Mouse (Mus musculus) embryonic facial prominence, embryonic 13.5 days (tissue): ENCODE data around the gene Nutf2-ps1. TPM values are rescaled to one million over a fixed set of nuclear protein-coding genes. Genes with fewer than 3 reads are reported as not detected.
A peak's percentile ranks its signal among the peaks of the same experiment; 100 is the strongest.
"Not testable (repeated sequence)": the region's sequence is repeated elsewhere in the genome, so short reads cannot be mapped to it uniquely, and the experiment has no call there.

ENCODE experiments used
- ATAC-seq: fragments of 200-750 bp; cut with Nextera tagmentation; 2 replicates; pipeline ENCODE4 v1.8.0; 2017; ENCODE audit warnings: low read depth; ENCODE audit not compliant: insufficient number of reproducible peaks, insufficient read depth, low FRiP score, low TSS enrichment
- H3K27ac ChIP-seq: fragments of 300-500 bp; sonication (generic); 2 replicates; pipeline ENCODE4 v1.5.1; 2015; ENCODE audit warnings: moderate library complexity, mild to moderate bottlenecking, inconsistent platforms
- H3K27me3 ChIP-seq: fragments of 300-500 bp; sonication (generic); 2 replicates; pipeline ENCODE4 v1.6.1; 2015; ENCODE audit warnings: mild to moderate bottlenecking, inconsistent platforms
- H3K36me3 ChIP-seq: fragments of 300-500 bp; sonication (generic); 2 replicates; pipeline ENCODE4 v1.6.1; 2015; ENCODE audit warnings: mild to moderate bottlenecking, inconsistent platforms
- H3K4me1 ChIP-seq: fragments of 300-500 bp; sonication (generic); 2 replicates; pipeline ENCODE4 v1.6.1; 2015; ENCODE audit warnings: inconsistent platforms
- H3K4me2 ChIP-seq: fragments of 300-500 bp; sonication (generic); 2 replicates; pipeline ENCODE4 v1.6.1; 2015; ENCODE audit warnings: moderate library complexity, mild to moderate bottlenecking, inconsistent platforms
- H3K4me3 ChIP-seq: fragments of 300-500 bp; sonication (generic); 2 replicates; pipeline ENCODE4 v1.5.1; 2015; ENCODE audit warnings: mild to moderate bottlenecking, inconsistent platforms
- H3K9ac ChIP-seq: fragments of 300-500 bp; sonication (generic); 2 replicates; pipeline ENCODE4 v1.6.1; 2015; ENCODE audit warnings: mild to moderate bottlenecking, inconsistent platforms
- H3K9me3 ChIP-seq: fragments of 300-500 bp; sonication (generic); 2 replicates; pipeline ENCODE4 v1.6.1; 2016; ENCODE audit warnings: inconsistent platforms
- WGBS: fragments of 180-500 bp; shearing (Covaris S2); methylation state at CpG from one replicate; pipeline ENCODE4 v1.1.7; 2015; ENCODE audit warnings: mixed read lengths; 5-methylcytosine and 5-hydroxymethylcytosine counted together
- polyA plus RNA-seq: library from polyadenylated mRNA; unstranded; fragments of >200 nt; fragmentation: Nextera tagmentation; extraction: Ambion mirVana; gene quantifications from 2 replicates; pipeline ENCODE4 v1.2.1, GENCODE M21; 2015

Gene Nutf2-ps1
- polyA plus RNA-seq: 349 and 460 TPM in 2 replicates

- H3K36me3 ChIP-seq, H3K4me1 ChIP-seq, H3K27ac ChIP-seq, H3K27me3 ChIP-seq, H3K4me3 ChIP-seq, ATAC-seq, H3K4me2 ChIP-seq, H3K9ac ChIP-seq: not testable (repeated sequence)
- H3K9me3 ChIP-seq: peaks cover 20% of the 10 kb centered on the region
- 96% methylated on average over 7 of the region's 7 CpGs for WGBS
Measured at GRCm38 (mm10) chr19:53588968-53589367, at the start of gene Nutf2-ps1. Gene Nutf2-ps1, minus strand, starts transcription at chr19:53589068.

GRCm38 (mm10) chr19:53638041-53638440 is 49.2 kb upstream of the Nutf2-ps1 start:
- Histone ChIP-seq H3K9ac (no peak overlapping the region), H3K4me2 (no peak overlapping the region), H3K9me3 (no peaks in the 10 kb centered on the region), H3K36me3 (peaks cover 81% of the 10 kb centered on the region), H3K4me3 (no peak overlapping the region), H3K27me3 (no peaks in the 10 kb centered on the region), H3K27ac (no peak overlapping the region), H3K4me1 (no peaks in the 10 kb centered on the region)
- WGBS: 87% methylated on average over 2 of the region's 2 CpGs
- ATAC-seq: no peak

GRCm38 (mm10) chr19:53621681-53622080 is 32.8 kb upstream of the Nutf2-ps1 start:
- H3K9me3 ChIP-seq: no peaks in the 10 kb centered on the region
- H3K36me3 ChIP-seq: peaks cover 85% of the 10 kb centered on the region
- no peaks in the 10 kb centered on the region for H3K27me3 ChIP-seq
- no peaks in the 10 kb centered on the region for H3K4me1 ChIP-seq
- H3K4me3 ChIP-seq: no peak overlapping the region
- no peak overlapping the region for H3K4me2 ChIP-seq
- ATAC-seq: no peak
- no peak overlapping the region for H3K27ac ChIP-seq
- 92% methylated on average over 13 of the region's 13 CpGs for WGBS
- no peak overlapping the region for H3K9ac ChIP-seq

- 58% methylated on average over 6 of the region's 6 CpGs for WGBS
- Histone ChIP-seq H3K27ac (0 out of 2 replicates have a peak overlapping the region, but pooled peaks have one; percentile 45), H3K9ac (no peak overlapping the region)
Measured at GRCm38 (mm10) chr19:53608921-53609320, 20.1 kb upstream of the Nutf2-ps1 start.

GRCm38 (mm10) chr19:53601363-53601655 is 12.4 kb upstream of the Nutf2-ps1 start:
- Histone ChIP-seq H3K27me3 (no peaks in the 10 kb centered on the region), H3K9me3 (no peaks in the 10 kb centered on the region), H3K4me3 (peak overlapping the region; percentile 95), H3K4me2 (peak overlapping the region; percentile 93), H3K9ac (peak overlapping the region; percentile 96), H3K27ac (no peak overlapping the region), H3K36me3 (peaks cover 23% of the 10 kb centered on the region), H3K4me1 (peaks cover 12% of the 10 kb centered on the region)
- ATAC-seq: no peak
- WGBS: 9% methylated on average over 11 of the region's 11 CpGs

More at GRCm38 (mm10) chr19:53608921-53609320, 20.1 kb upstream of the Nutf2-ps1 start:
- Histone ChIP-seq H3K4me2 (no peak overlapping the region), H3K4me1 (peaks cover 8% of the 10 kb centered on the region), H3K4me3 (no peak overlapping the region), H3K9me3 (no peaks in the 10 kb centered on the region), H3K36me3 (peaks cover 36% of the 10 kb centered on the region), H3K27me3 (no peaks in the 10 kb centered on the region)
- ATAC-seq: no peak

GRCm38 (mm10) chr19:53600549-53601362 is 11.9 kb upstream of the Nutf2-ps1 start:
- H3K4me1 ChIP-seq: peaks cover 12% of the 10 kb centered on the region
- H3K36me3 ChIP-seq: peaks cover 19% of the 10 kb centered on the region
- peak; percentile 73 for ATAC-seq
- peak overlapping the region; percentile 93 for H3K4me2 ChIP-seq
- under 1% methylated on average over 75 of the region's 82 CpGs for WGBS
- H3K27ac ChIP-seq: peak overlapping the region; percentile 97
- no peaks in the 10 kb centered on the region for H3K27me3 ChIP-seq
- H3K9me3 ChIP-seq: no peaks in the 10 kb centered on the region
- H3K9ac ChIP-seq: peak overlapping the region; percentile 96
- peak overlapping the region; percentile 95 for H3K4me3 ChIP-seq

- Histone ChIP-seq H3K4me1 (peaks cover 12% of the 10 kb centered on the region), H3K9me3 (no peaks in the 10 kb centered on the region), H3K4me2 (peak within 1 kb of the TSS; percentile 93), H3K4me3 (peak within 1 kb of the TSS; percentile 95), H3K36me3 (peaks cover 19% of the 10 kb centered on the region), H3K27me3 (no peaks in the 10 kb centered on the region), H3K9ac (peak within 1 kb of the TSS; percentile 96), H3K27ac (peak within 1 kb of the TSS; percentile 97)
- under 1% methylated on average over 70 of the region's 70 CpGs for WGBS
- peak; percentile 97 for ATAC-seq
Measured at GRCm38 (mm10) chr19:53599757-53600539, 11.1 kb upstream of the Nutf2-ps1 start, which contains the start of gene Smc3. Gene Smc3, plus strand, starts transcription at chr19:53600398.

- Histone ChIP-seq H3K27ac (no peak overlapping the region), H3K4me1 (peaks cover 5% of the 10 kb centered on the region), H3K4me2 (no peak overlapping the region), H3K4me3 (no peak overlapping the region), H3K9me3 (no peaks in the 10 kb centered on the region), H3K36me3 (no peaks in the 10 kb centered on the region), H3K27me3 (no peaks in the 10 kb centered on the region), H3K9ac (0 out of 2 replicates have a peak overlapping the region, but pooled peaks have one; percentile 6)
- no peak for ATAC-seq
- 57% methylated on average over 7 of the region's 7 CpGs for WGBS
Measured at GRCm38 (mm10) chr19:53596723-53597474, 8.0 kb upstream of the Nutf2-ps1 start.

- not testable (repeated sequence) for H3K4me3 ChIP-seq, H3K9ac ChIP-seq, H3K4me2 ChIP-seq, H3K4me1 ChIP-seq, ATAC-seq, H3K27me3 ChIP-seq, H3K27ac ChIP-seq, H3K36me3 ChIP-seq
- 92% methylated on average over 3 of the region's 3 CpGs for WGBS
- H3K9me3 ChIP-seq: peaks cover 20% of the 10 kb centered on the region
Measured at GRCm38 (mm10) chr19:53587686-53588085, 1.2 kb downstream of the Nutf2-ps1 start.

GRCm38 (mm10) chr19:53580271-53580670 is 8.6 kb downstream of the Nutf2-ps1 start:
- H3K4me3 ChIP-seq, H3K4me2 ChIP-seq, H3K36me3 ChIP-seq, H3K27me3 ChIP-seq, H3K27ac ChIP-seq, H3K9ac ChIP-seq, H3K4me1 ChIP-seq, ATAC-seq: not testable (repeated sequence)
- WGBS: 85% methylated on average over 8 of the region's 8 CpGs
- peaks cover 13% of the 10 kb centered on the region for H3K9me3 ChIP-seq

- peaks cover 3% of the 10 kb centered on the region; the same call in 1 of the 2 replicates for H3K4me1 ChIP-seq
- H3K27me3 ChIP-seq: no peaks in the 10 kb centered on the region
- H3K9me3 ChIP-seq: no peaks in the 10 kb centered on the region; the same call in 1 of the 2 replicates
- no peak overlapping the region for H3K4me2 ChIP-seq
- no peak overlapping the region for H3K4me3 ChIP-seq
- no peaks in the 10 kb centered on the region for H3K36me3 ChIP-seq
- no peak for ATAC-seq
- no peak overlapping the region for H3K27ac ChIP-seq
- WGBS: 15% methylated on average over 8 of the region's 8 CpGs
- H3K9ac ChIP-seq: no peak overlapping the region
Measured at GRCm38 (mm10) chr19:53578597-53579252, 10.1 kb downstream of the Nutf2-ps1 start.
